8 mouse cellular contexts compared by ENCODE assay signal in the genomic region with DNA sequence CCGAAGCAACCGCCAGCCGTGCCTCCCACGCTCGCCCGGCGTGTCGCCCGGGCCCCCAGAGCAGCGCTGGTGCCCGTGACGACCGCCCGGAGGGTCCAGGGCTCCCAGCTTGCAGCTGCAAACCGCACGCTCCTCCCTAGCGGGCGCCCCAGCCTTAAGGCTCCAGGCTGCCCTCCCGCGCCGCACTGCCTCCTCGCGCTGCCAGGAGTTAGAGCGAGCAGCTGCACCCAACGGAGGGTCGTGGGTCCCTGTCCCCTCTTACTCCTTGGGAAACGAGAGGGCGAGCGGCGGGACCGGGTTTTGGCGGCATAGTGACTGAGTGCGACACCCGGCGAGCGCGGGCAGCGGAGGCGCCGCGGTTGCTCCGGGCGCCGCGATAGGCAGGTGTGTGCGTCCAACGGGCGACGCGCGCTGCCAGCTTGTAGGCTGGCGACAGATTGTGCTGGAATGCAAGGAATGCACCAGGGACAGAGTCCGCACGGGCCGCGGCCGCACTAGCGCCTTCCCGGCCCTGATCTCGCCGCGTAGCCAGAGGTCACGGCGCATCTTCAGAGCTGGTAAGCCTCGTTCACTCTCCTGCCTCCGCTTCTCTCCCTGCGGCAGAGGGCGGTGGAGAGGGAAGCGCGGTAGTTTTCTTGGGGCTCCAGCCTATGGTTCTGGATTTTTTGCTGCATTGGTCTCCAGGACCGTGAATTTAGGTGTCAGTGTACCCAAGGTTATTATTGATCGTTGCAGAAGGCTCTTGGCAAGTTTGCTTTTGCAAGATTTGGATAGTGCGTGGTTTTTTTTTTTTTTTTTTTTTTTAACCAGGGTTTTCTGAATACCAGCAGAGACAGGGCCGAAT. TPM values are rescaled to one million over a fixed set of nuclear protein-coding genes. Genes with fewer than 3 reads are reported as not detected.
DNase-seq lines count a peak whose midpoint lies in the region; ATAC-seq lines count a peak whose summit lies in the region.

No protein-coding gene starts in this region.

- intact Hi-C loops in gastrocnemius, postnatal 14 days (cut with DNase I; ENCODE audit: low total_unique reads), result no loop called here

- DNase-seq in gastrocnemius, postnatal 14 days, result peak; percentile 61
- DNase-seq in left cerebral cortex, adult 9 months (ENCODE audit: low spot score in 2 of 2), result peak; percentile 46 to 70
- DNase-seq in right cerebral cortex, postnatal 10 days (ENCODE audit: low spot score in 2 of 2), result peak; percentile 84 to 86
- DNase-seq in urinary bladder, postnatal 25 days (ENCODE audit: low spot score), result peak; percentile 61

- peak; percentile 22 for ATAC-seq in activated CD4-positive, CD25-positive, alpha-beta regulatory T cell, adult 4 months
- ATAC-seq in common myeloid progenitor, adult 5-6 weeks (replicated peaks; ENCODE audit: low read depth, poor library complexity, severe bottlenecking), result peak; percentile 47
- ATAC-seq in inflammation-experienced regulatory T-cells, adult 6 months, result peak; percentile 29
- peak; percentile 45 for ATAC-seq in megakaryocyte, adult 5-6 weeks (ENCODE audit: poor library complexity, severe bottlenecking)

RNA-seq across cellular contexts. Expression of a gene that starts 1.0 kb away (rescaled TPM):
- polyA plus RNA-seq in activated CD4-positive, CD25-positive, alpha-beta regulatory T cell, adult 4 months (2017; shearing (Covaris generic)), result 10 to 100 TPM in 1 of 2 experiments, 1 to 10 TPM in 1; 9.4 to 12.0 TPM
- 20.5 and 23.6 TPM in 2 replicates for total RNA-seq in common myeloid progenitor, adult 5-6 weeks (2017)
- 10 to 100 TPM; 20.0 to 34.2 TPM for total RNA-seq in gastrocnemius, postnatal 14 days (2021)
- 10 to 100 TPM; 10.2 to 16.4 (median 13.6) TPM for polyA plus RNA-seq in inflammation-experienced regulatory T-cells, adult 6 months (2017; shearing (Covaris generic))
- 10.6 and 17.0 TPM in 2 replicates for total RNA-seq in megakaryocyte, adult 5-6 weeks (2015)
- 9.6 and 12.7 TPM in 2 replicates for total RNA-seq in megakaryocyte, adult 5-6 weeks (2017)

RNA-seq across cellular contexts. Expression of a gene that starts 1.2 kb away (rescaled TPM):
- polyA plus RNA-seq in activated CD4-positive, CD25-positive, alpha-beta regulatory T cell, adult 4 months (2017; shearing (Covaris generic)), result 1 to 10 TPM in 1 of 2 experiments, under 1 TPM in 1; 0.86 to 1.1 TPM
- not detected in 2 replicates for total RNA-seq in common myeloid progenitor, adult 5-6 weeks (2017)
- under 1 TPM; 0.08 to 0.20 TPM for total RNA-seq in gastrocnemius, postnatal 14 days (2021)
- 1 to 10 TPM in 2 of 3 experiments, under 1 TPM in 1; 0.66 to 1.6 (median 1.1) TPM for polyA plus RNA-seq in inflammation-experienced regulatory T-cells, adult 6 months (2017; shearing (Covaris generic))
- total RNA-seq in megakaryocyte, adult 5-6 weeks (2015), result 0.02 and 0.21 TPM in 2 replicates
- 0.08 and 0.11 TPM in 2 replicates for total RNA-seq in megakaryocyte, adult 5-6 weeks (2017)

Comparison
In these comparisons a context has a peak if more than half of its experiments do, and no peak if none do; other contexts are left out.
1. Peak in every context shown above with its lines: DNase-seq and ATAC-seq.